Comparison of ENCODE assay signal across 8 mouse cellular contexts in genomic region chr17:12532115-12532514, GRCm38 (mm10). TPM values are rescaled to one million over a fixed set of nuclear protein-coding genes. Genes with fewer than 3 reads are reported as not detected.
DNase-seq lines count a peak whose midpoint lies in the region; ATAC-seq and TF ChIP-seq lines count a peak whose summit lies in the region.

No protein-coding gene starts in this region.

- H3K27ac ChIP-seq in cortical plate, adult 2 months (ENCODE audit: insufficient read depth, low read length): no peak overlapping the region
- no peak overlapping the region for H3K27ac ChIP-seq in hindbrain, postnatal 0 days
- H3K27ac ChIP-seq in lung, embryonic 14.5 days (ENCODE audit: low read depth): no peak overlapping the region

- no peak overlapping the region for H3K9ac ChIP-seq in hindbrain, postnatal 0 days (replicated peaks; ENCODE audit: low read length)
- no peak overlapping the region for H3K9ac ChIP-seq in lung, embryonic 14.5 days

- ATAC-seq in cerebellum, adult (ENCODE audit: insufficient number of reproducible peaks, low FRiP score, low TSS enrichment): no peak
- ATAC-seq in hindbrain, postnatal 0 days: no peak
- ATAC-seq in lung, embryonic 14.5 days (ENCODE audit: insufficient read depth): no peak

- no peaks in the 10 kb centered on the region for H3K4me1 ChIP-seq in cortical plate, adult 2 months (ENCODE audit: control insufficient read depth, insufficient read depth, low read length)
- no peaks in the 10 kb centered on the region for H3K4me1 ChIP-seq in hindbrain, postnatal 0 days (ENCODE audit: insufficient read depth, low read length)
- H3K4me1 ChIP-seq in lung, embryonic 14.5 days (ENCODE audit: insufficient read depth): peaks cover 6% of the 10 kb centered on the region; the same call in 1 of the 2 replicates

- peak; percentile 36 to 56 for DNase-seq in cerebellum, adult 18-20 months
- DNase-seq in urinary bladder, adult 18-20 months (ENCODE audit: low spot score in 2 of 2): peak; percentile 13 to 34
- no peak for DNase-seq in urinary bladder, adult 2 months (ENCODE audit: low spot score)
- peak; percentile 55 for DNase-seq in hindbrain, postnatal 0 days (ENCODE audit: low spot score)
- peak; percentile 83 for DNase-seq in lung, embryonic 14.5 days
- peak; percentile 28 to 69 for DNase-seq in spleen, postnatal 10 days (ENCODE audit: low spot score in 2 of 2)

- H3K4me2 ChIP-seq in hindbrain, postnatal 0 days (ENCODE audit: low read depth, low read length): no peak overlapping the region
- no peak overlapping the region for H3K4me2 ChIP-seq in lung, embryonic 14.5 days

- 43% methylated on average over 5 of the region's 5 CpGs for WGBS in hindbrain, postnatal 0 days
- 41% methylated on average over 5 of the region's 5 CpGs for WGBS in lung, embryonic 14.5 days

- H3K36me3 ChIP-seq in hindbrain, postnatal 0 days (ENCODE audit: insufficient read depth, low read length): no peaks in the 10 kb centered on the region
- no peaks in the 10 kb centered on the region for H3K36me3 ChIP-seq in lung, embryonic 14.5 days (ENCODE audit: insufficient read depth)

- TF ChIP-seq POLR2A in cortical plate, adult 2 months (IDR thresholded peaks at IDR 0.05; ENCODE audit: extremely low read depth, insufficient read depth, low read length): no peak

- TF ChIP-seq CTCF in cortical plate, adult 2 months (IDR thresholded peaks at IDR 0.05; ENCODE audit: extremely low read depth, insufficient read depth, low read length): peak; percentile 56
- peak; percentile 71 for TF ChIP-seq CTCF in hindbrain, postnatal 0 days (IDR thresholded peaks at IDR 0.05; ENCODE audit: low read depth)
- TF ChIP-seq CTCF in lung, embryonic 14.5 days (IDR thresholded peaks at IDR 0.05; ENCODE audit: low read depth): peak; percentile 80

- no peaks in the 10 kb centered on the region for H3K27me3 ChIP-seq in hindbrain, postnatal 0 days (ENCODE audit: insufficient read depth, low read length)
- H3K27me3 ChIP-seq in lung, embryonic 14.5 days (ENCODE audit: insufficient read depth, low read length): no peaks in the 10 kb centered on the region

- H3K9me3 ChIP-seq in hindbrain, postnatal 0 days (ENCODE audit: low read length): no peaks in the 10 kb centered on the region
- no peaks in the 10 kb centered on the region for H3K9me3 ChIP-seq in lung, embryonic 14.5 days (ENCODE audit: low read depth, low read length)

- no peak overlapping the region for H3K4me3 ChIP-seq in cortical plate, adult 2 months (ENCODE audit: insufficient read depth, low read length)
- H3K4me3 ChIP-seq in hindbrain, postnatal 0 days (ENCODE audit: low read length): no peak overlapping the region
- H3K4me3 ChIP-seq in lung, embryonic 14.5 days (ENCODE audit: low read depth, low read length): no peak overlapping the region

RNA-seq across cellular contexts. Expression of gene Slc22a3, which starts 24.6 kb away (rescaled TPM):
- polyA plus RNA-seq in urinary bladder, adult 2 months (2012; rRNA removed): 0.74 and 1.1 TPM in 2 replicates
- polyA plus RNA-seq in cortical plate, adult 2 months (2012; rRNA removed): 0.95 and 1.5 TPM in 2 replicates
- total RNA-seq in hindbrain, postnatal 0 days (2014; rRNA removed): 2.1 and 2.6 TPM in 2 replicates
- 2.9 and 3.1 TPM in 2 replicates for polyA plus RNA-seq in hindbrain, postnatal 0 days (2015; fragmentation: Nextera tagmentation; extraction: Ambion mirVana)
- polyA plus RNA-seq in lung, embryonic 14.5 days (2014; fragmentation: Nextera tagmentation; extraction: Ambion mirVana): 0.26 and 0.49 TPM in 2 replicates

RNA-seq across cellular contexts. Expression of gene Slc22a2, which starts 51.8 kb away (rescaled TPM):
- 0.04 TPM in 1 of 2 replicates, not detected in the other for polyA plus RNA-seq in urinary bladder, adult 2 months (2012; rRNA removed)
- polyA plus RNA-seq in cortical plate, adult 2 months (2012; rRNA removed): 1.0 and 1.2 TPM in 2 replicates
- total RNA-seq in hindbrain, postnatal 0 days (2014; rRNA removed): 0.58 and 0.78 TPM in 2 replicates
- 1.00 and 1.2 TPM in 2 replicates for polyA plus RNA-seq in hindbrain, postnatal 0 days (2015; fragmentation: Nextera tagmentation; extraction: Ambion mirVana)
- polyA plus RNA-seq in lung, embryonic 14.5 days (2014; fragmentation: Nextera tagmentation; extraction: Ambion mirVana): not detected in 2 replicates
